7 mouse cellular contexts compared by ENCODE assay signal in genomic region chr2:12301431-12302170, GRCm38 (mm10). TPM values are rescaled to one million over a fixed set of nuclear protein-coding genes. Genes with fewer than 3 reads are reported as not detected.
DNase-seq lines count a peak whose midpoint lies in the region; ATAC-seq lines count a peak whose summit lies in the region.

Gene Itga8, minus strand, starts transcription at chr2:12301922.

- peak; percentile 91 for DNase-seq in embryo, embryonic 10 days (ENCODE audit: low spot score)
- peak; percentile 65 for DNase-seq in gastrocnemius, postnatal 25 days
- peak; percentile 93 for DNase-seq in intestine, embryonic 14.5 days (ENCODE audit: low spot score)
- DNase-seq in left cerebral cortex, postnatal 36 days (ENCODE audit: low spot score in 2 of 2) = peak; percentile 84 to 85
- DNase-seq in midbrain, embryonic 10.5 days (ENCODE audit: low spot score) = peak; percentile 91
- peak; percentile 52 for DNase-seq in skeletal muscle tissue, adult 2 months (ENCODE audit: low read depth, low spot score)

- no peaks in the 10 kb centered on the region for H3K36me3 ChIP-seq in intestine, embryonic 14.5 days (ENCODE audit: control insufficient read depth, insufficient read depth, low read length)
- no peaks in the 10 kb centered on the region for H3K36me3 ChIP-seq in midbrain, embryonic 10.5 days

- 0 out of 2 replicates have a peak, but pooled peaks cover 4% of the 10 kb centered on the region for H3K27me3 ChIP-seq in intestine, embryonic 14.5 days (replicated peaks; ENCODE audit: control insufficient read depth, insufficient read depth, low read length)
- H3K27me3 ChIP-seq in midbrain, embryonic 10.5 days (ENCODE audit: low read depth, poor library complexity, severe bottlenecking) = peaks cover 17% of the 10 kb centered on the region

- H3K9ac ChIP-seq in intestine, embryonic 14.5 days (ENCODE audit: low read length) = peak within 1 kb of the TSS; percentile 66

- peak; percentile 63 for ATAC-seq in activated CD4-positive, CD25-positive, alpha-beta regulatory T cell, adult 4 months
- ATAC-seq in intestine, embryonic 14.5 days (replicated peaks; ENCODE audit: low FRiP score, low TSS enrichment, low read depth) = peak; percentile 94

- peak within 1 kb of the TSS; percentile 48 for H3K27ac ChIP-seq in intestine, embryonic 14.5 days (ENCODE audit: low read depth)
- peak within 1 kb of the TSS; percentile 82 for H3K27ac ChIP-seq in midbrain, embryonic 10.5 days (replicated peaks)

- intact Hi-C loops in left cerebral cortex, postnatal 36 days (cut with DNase I) = loop anchor here (2.0 to 5.0 kb wide), 3 partner anchors 129 to 299 kb away; no protein-coding TSS in a partner anchor

- H3K4me2 ChIP-seq in intestine, embryonic 14.5 days (ENCODE audit: low read length) = peak within 1 kb of the TSS; percentile 68

- H3K9me3 ChIP-seq in intestine, embryonic 14.5 days (ENCODE audit: control insufficient read depth, low read length) = no peaks in the 10 kb centered on the region
- no peaks in the 10 kb centered on the region for H3K9me3 ChIP-seq in midbrain, embryonic 10.5 days (replicated peaks)

- H3K4me1 ChIP-seq in intestine, embryonic 14.5 days (replicated peaks; ENCODE audit: control insufficient read depth, insufficient read depth, low read length) = no peaks in the 10 kb centered on the region; the same call in 1 of the 2 replicates
- peaks cover 10% of the 10 kb centered on the region for H3K4me1 ChIP-seq in midbrain, embryonic 10.5 days

- H3K4me3 ChIP-seq in intestine, embryonic 14.5 days (ENCODE audit: low read depth, low read length) = peak within 1 kb of the TSS; percentile 68
- H3K4me3 ChIP-seq in midbrain, embryonic 10.5 days = peak within 1 kb of the TSS; percentile 75

- under 1% methylated on average over 56 of the region's 56 CpGs for WGBS in intestine, embryonic 14.5 days
- under 1% methylated on average over 56 of the region's 56 CpGs for WGBS in midbrain, embryonic 10.5 days

RNA-seq across cellular contexts. Expression of gene Itga8, which starts in this region (rescaled TPM):
- not detected for polyA plus RNA-seq in activated CD4-positive, CD25-positive, alpha-beta regulatory T cell, adult 4 months (2017; shearing (Covaris generic))
- total RNA-seq in gastrocnemius, postnatal 25 days (2021) = 1 to 10 TPM; 2.1 to 2.2 TPM
- polyA plus RNA-seq in intestine, embryonic 14.5 days (2014; fragmentation: Nextera tagmentation; extraction: Ambion mirVana) = 27.5 and 33.0 TPM in 2 replicates
- total RNA-seq in left cerebral cortex, postnatal 36 days (2021) = 10 to 100 TPM in 1 of 2 experiments, 1 to 10 TPM in 1; 7.2 to 10.9 TPM
- polyA plus RNA-seq in midbrain, embryonic 10.5 days (2016; fragmentation: Nextera tagmentation; extraction: Ambion mirVana) = 3.9 and 5.3 TPM in 2 replicates

Comparison
In these comparisons a context has a peak if more than half of its experiments do, and no peak if none do; other contexts are left out.
1. Peak in every context shown above with its lines: DNase-seq, ATAC-seq, H3K4me3 ChIP-seq and H3K27ac ChIP-seq.
2. Peak in ATAC-seq in activated CD4-positive, CD25-positive, alpha-beta regulatory T cell, adult 4 months; RNA of the gene not detected or under 1 TPM.